8 mouse cellular contexts compared by ENCODE assay signal in the genomic region with DNA sequence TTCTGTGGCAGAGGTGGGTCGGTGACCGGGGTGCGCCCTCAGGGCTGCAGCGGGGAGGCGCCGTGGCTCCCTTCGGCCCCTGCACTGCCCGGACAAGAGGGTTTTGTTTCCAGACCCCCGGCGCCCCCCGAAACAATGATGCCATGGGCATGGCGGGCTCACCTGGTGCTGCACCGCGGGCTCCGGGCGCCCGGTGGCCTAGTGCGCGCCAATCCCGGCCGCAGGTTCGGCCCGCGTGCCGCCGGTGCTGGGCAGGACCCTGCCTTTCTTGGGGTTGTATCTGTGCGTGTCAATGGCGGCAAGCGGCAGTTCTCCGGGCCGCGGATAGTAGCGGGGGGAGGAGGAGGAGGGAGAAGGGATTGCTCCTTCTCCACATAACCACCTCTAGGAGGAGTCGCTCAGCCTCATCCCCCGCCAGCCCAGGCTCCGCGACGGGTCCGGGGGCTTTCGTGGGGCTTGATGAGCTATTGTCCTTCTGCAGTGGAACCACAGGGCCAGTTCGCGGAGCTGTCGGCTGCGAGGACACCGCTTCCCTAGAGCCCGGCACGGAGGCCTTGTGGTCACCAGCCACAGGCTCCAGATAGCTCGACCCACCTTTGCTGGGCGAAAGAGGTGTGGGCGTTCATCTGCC. TPM values are rescaled to one million over a fixed set of nuclear protein-coding genes. Genes with fewer than 3 reads are reported as not detected.
DNase-seq lines count a peak whose midpoint lies in the region; ATAC-seq lines count a peak whose summit lies in the region.

H2afy2 (minus strand) TSS at position 527 of the 631 bp plus-strand sequence.

- H3K4me3 ChIP-seq in embryonic facial prominence, embryonic 10.5 days: peak within 1 kb of the TSS; percentile 85
- H3K4me3 ChIP-seq in limb, embryonic 10.5 days: peak within 1 kb of the TSS; percentile 97
- peak within 1 kb of the TSS; percentile 84 for H3K4me3 ChIP-seq in midbrain, embryonic 12.5 days
- H3K4me3 ChIP-seq in stomach, embryonic 16.5 days (replicated peaks; ENCODE audit: low read length): peak within 1 kb of the TSS; percentile 75

- no peaks in the 10 kb centered on the region for H3K9me3 ChIP-seq in embryonic facial prominence, embryonic 10.5 days
- H3K9me3 ChIP-seq in limb, embryonic 10.5 days (replicated peaks): no peaks in the 10 kb centered on the region
- no peaks in the 10 kb centered on the region for H3K9me3 ChIP-seq in midbrain, embryonic 12.5 days
- no peaks in the 10 kb centered on the region for H3K9me3 ChIP-seq in stomach, embryonic 16.5 days (replicated peaks; ENCODE audit: control insufficient read depth, low read length)

- peak within 1 kb of the TSS; percentile 100 for H3K9ac ChIP-seq in midbrain, embryonic 12.5 days (replicated peaks)
- peak within 1 kb of the TSS; percentile 97 for H3K9ac ChIP-seq in stomach, embryonic 16.5 days (ENCODE audit: low read length)

- peak; percentile 90 for ATAC-seq in midbrain, embryonic 12.5 days (ENCODE audit: low FRiP score, low read depth)
- ATAC-seq in stomach, embryonic 16.5 days (ENCODE audit: insufficient read depth, low FRiP score): peak; percentile 82

- peaks cover 43% of the 10 kb centered on the region for H3K4me1 ChIP-seq in embryonic facial prominence, embryonic 10.5 days
- peaks cover 33% of the 10 kb centered on the region for H3K4me1 ChIP-seq in limb, embryonic 10.5 days
- H3K4me1 ChIP-seq in midbrain, embryonic 12.5 days: peaks cover 22% of the 10 kb centered on the region
- H3K4me1 ChIP-seq in stomach, embryonic 16.5 days (ENCODE audit: control insufficient read depth, insufficient read depth, low read length): peaks cover 12% of the 10 kb centered on the region

- no peaks in the 10 kb centered on the region for H3K27me3 ChIP-seq in embryonic facial prominence, embryonic 10.5 days (replicated peaks; ENCODE audit: low read depth, poor library complexity, severe bottlenecking)
- no peaks in the 10 kb centered on the region for H3K27me3 ChIP-seq in limb, embryonic 10.5 days (ENCODE audit: low read depth, poor library complexity, severe bottlenecking)
- no peaks in the 10 kb centered on the region for H3K27me3 ChIP-seq in midbrain, embryonic 12.5 days
- H3K27me3 ChIP-seq in stomach, embryonic 16.5 days (ENCODE audit: control insufficient read depth, insufficient read depth, low read length): no peaks in the 10 kb centered on the region

- whole genome bisulfite sequencing in embryonic facial prominence, embryonic 10.5 days: under 1% methylated on average over 50 of the region's 50 CpGs
- WGBS in limb, embryonic 10.5 days: under 1% methylated on average over 50 of the region's 50 CpGs
- WGBS in midbrain, embryonic 12.5 days: under 1% methylated on average over 50 of the region's 50 CpGs
- WGBS in stomach, embryonic 16.5 days: under 1% methylated on average over 50 of the region's 50 CpGs

- peak within 1 kb of the TSS; percentile 59 for H3K4me2 ChIP-seq in midbrain, embryonic 12.5 days (replicated peaks)
- H3K4me2 ChIP-seq in stomach, embryonic 16.5 days (ENCODE audit: low read depth, low read length): peak within 1 kb of the TSS; percentile 81

- peaks cover 21% of the 10 kb centered on the region for H3K36me3 ChIP-seq in embryonic facial prominence, embryonic 10.5 days (replicated peaks)
- peaks cover 22% of the 10 kb centered on the region for H3K36me3 ChIP-seq in limb, embryonic 10.5 days
- H3K36me3 ChIP-seq in midbrain, embryonic 12.5 days: no peaks in the 10 kb centered on the region
- H3K36me3 ChIP-seq in stomach, embryonic 16.5 days (ENCODE audit: control insufficient read depth, insufficient read depth, low read length): no peaks in the 10 kb centered on the region

- peak; percentile 27 to 59 for DNase-seq in adrenal gland, postnatal 4 days (ENCODE audit: low spot score in 2 of 2)
- peak; percentile 93 for DNase-seq in embryonic facial prominence, embryonic 10.5 days (ENCODE audit: low spot score)
- DNase-seq in heart, adult 18-20 months: peak; percentile 54 to 68
- DNase-seq in kidney, adult 18-20 months: peak; percentile 72
- peak; percentile 91 for DNase-seq in limb, embryonic 10.5 days (ENCODE audit: low spot score)
- no peak for DNase-seq in spleen, adult 12 weeks (ENCODE audit: low spot score)

- H3K27ac ChIP-seq in embryonic facial prominence, embryonic 10.5 days (replicated peaks): peak within 1 kb of the TSS; percentile 100
- peak within 1 kb of the TSS; percentile 100 for H3K27ac ChIP-seq in limb, embryonic 10.5 days
- peak within 1 kb of the TSS; percentile 100 for H3K27ac ChIP-seq in midbrain, embryonic 12.5 days (replicated peaks)
- peak within 1 kb of the TSS; percentile 88 for H3K27ac ChIP-seq in stomach, embryonic 16.5 days (ENCODE audit: low read length)

RNA-seq across cellular contexts. Expression of gene H2afy2, which starts in this region (rescaled TPM):
- total RNA-seq in adrenal gland, postnatal 4 days (2021): 10 to 100 TPM; 35.2 to 35.4 TPM
- 368 and 392 TPM in 2 replicates for polyA plus RNA-seq in embryonic facial prominence, embryonic 10.5 days (2016; fragmentation: Nextera tagmentation; extraction: Ambion mirVana)
- 1 to 10 TPM; 3.6 to 5.0 TPM for total RNA-seq in heart, adult 18-20 months (2021)
- 285 and 298 TPM in 2 replicates for polyA plus RNA-seq in limb, embryonic 10.5 days (2016; fragmentation: Nextera tagmentation; extraction: Ambion mirVana)
- 359 and 366 TPM in 2 replicates for polyA plus RNA-seq in midbrain, embryonic 12.5 days (2016; fragmentation: Nextera tagmentation; extraction: Ambion mirVana)
- polyA plus RNA-seq in stomach, embryonic 16.5 days (2015; fragmentation: Nextera tagmentation; extraction: Ambion mirVana): 78.0 and 86.3 TPM in 2 replicates

Comparison
In these comparisons a context has a peak if more than half of its experiments do, and no peak if none do; other contexts are left out.
1. RNA of gene H2afy2 (total RNA-seq): 35.2 to 35.4 TPM in adrenal gland, postnatal 4 days; 3.6 to 5.0 TPM in heart, adult 18-20 months; every median in the first group is over 4 times any median in the second.
2. Peak in every context shown above with its lines, with median percentiles within 50 percentile points of each other: H3K27ac ChIP-seq and H3K4me3 ChIP-seq.